Mouse (Mus musculus) CH12.LX (cell line): ENCODE measurements at regions not wholly inside any gene's neighbourhood (a gene's known extent, or its start where the extent isn't known, plus 50 kb on each side); places are given as distances from the start of the nearest gene placed in this dataset.

Experiments used
- CHD2 ChIP-seq: IDR thresholded peaks from 2 replicates; pipeline ENCODE4 v1.6.1; 2011; ENCODE audit warnings: low read length, improper control_type of control experiment
- CTCF ChIP-seq, 2 experiments: IDR thresholded peaks in 1 of 2; conservative IDR thresholded peaks in 1 of 2; 2 replicates each; pipeline ENCODE4 v1.5.1; 2011 to 2012; ENCODE audit warnings: low read depth in 2 of 2, low read length in 2 of 2, improper control_type of control experiment in 1 of 2, inconsistent platforms in 1 of 2, mild to moderate bottlenecking in 1 of 2, moderate library complexity in 1 of 2
- EP300 ChIP-seq: IDR thresholded peaks from 2 replicates; pipeline ENCODE4 v1.6.1; 2011; ENCODE audit warnings: low read length, improper control_type of control experiment
- KAT2A ChIP-seq: IDR thresholded peaks from 2 replicates; pipeline ENCODE4 v1.6.1; 2012; ENCODE audit warnings: low read length, improper control_type of control experiment, inconsistent platforms; ENCODE audit not compliant: insufficient replicate concordance
- MAX ChIP-seq: IDR thresholded peaks from 2 replicates; pipeline ENCODE4 v1.6.1; 2011; ENCODE audit warnings: low read length, improper control_type of control experiment
- POLR2A ChIP-seq: IDR thresholded peaks from 2 replicates; pipeline ENCODE4 v1.6.1; 2011; ENCODE audit warnings: low read depth, mild to moderate bottlenecking, improper control_type of control experiment, low read length
- POLR2AphosphoS2 ChIP-seq: IDR thresholded peaks from 2 replicates; pipeline ENCODE4 v1.6.1; 2011; ENCODE audit warnings: low read depth, low read length, improper control_type of control experiment
- TCF12 ChIP-seq: IDR thresholded peaks from 2 replicates; pipeline ENCODE4 v1.6.1; 2014; ENCODE audit warnings: low read depth, mild to moderate bottlenecking, inconsistent platforms, low read length, improper control_type of control experiment

DNA sequence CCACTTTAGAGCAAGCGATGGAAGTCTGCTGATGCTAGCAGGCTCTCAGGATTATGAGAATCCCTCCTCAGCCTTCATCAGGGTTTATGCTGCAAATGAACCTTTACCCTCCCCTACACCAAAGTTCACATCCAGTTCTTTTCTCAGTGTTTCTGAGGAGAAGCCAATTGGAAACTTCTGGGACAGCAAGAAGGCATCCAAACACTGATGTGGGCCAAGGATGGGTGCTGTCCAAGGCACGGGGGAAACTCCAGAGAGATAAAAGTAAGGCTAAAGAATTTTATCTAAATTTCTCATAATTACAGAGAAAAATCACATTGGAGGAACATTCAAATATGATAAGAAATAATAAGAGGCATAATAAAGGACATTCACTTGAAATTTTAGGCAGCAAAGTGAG is 555.0 kb downstream of the Tns3 start:
- no peak for TF ChIP-seq CHD2
- no peak for TF ChIP-seq KAT2A
- no peak for TF ChIP-seq POLR2AphosphoS2
- TF ChIP-seq CTCF (conservative IDR thresholded peaks at IDR 0.05 in 1 of 2, IDR thresholded peaks at IDR 0.05 in 1 of 2; ENCODE audit: low read depth in 2 of 2, low read length in 2 of 2), result no peak
- no peak for TF ChIP-seq POLR2A
- no peak for TF ChIP-seq EP300
- TF ChIP-seq MAX, result no peak
- TF ChIP-seq TCF12, result no peak
